Mouse (Mus musculus): Measurements from ENCODE around the gene Tns3.

The Tns3 gene

GRCm38 (mm10) chr11:8651448-8652035 lies 12.8 kb downstream of the Tns3 start:
- no peak for DNase-seq (ENCODE audit: low read depth, low spot score)

DNA sequence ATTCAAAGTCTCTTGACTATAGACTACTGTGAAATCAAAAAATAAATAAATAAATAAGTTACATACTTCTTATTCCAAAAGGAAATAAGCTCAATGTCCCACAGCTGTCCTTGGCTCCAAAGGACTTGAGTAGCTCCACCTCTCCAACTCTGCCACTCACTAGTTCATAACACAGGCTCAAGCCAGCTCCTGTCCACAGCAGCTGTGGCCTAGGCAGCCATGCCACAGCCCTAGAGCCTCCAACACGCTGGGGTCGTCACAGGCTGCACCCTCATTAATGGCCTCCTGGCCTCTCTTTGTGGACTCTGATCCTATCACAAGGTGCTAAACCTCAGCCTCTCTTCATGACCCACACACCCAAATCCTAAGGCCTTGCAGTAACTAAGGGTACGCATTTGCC lies 18.7 kb downstream of the Tns3 start:
- DNase-seq (ENCODE audit: low read depth, low spot score): no peak

DNA sequence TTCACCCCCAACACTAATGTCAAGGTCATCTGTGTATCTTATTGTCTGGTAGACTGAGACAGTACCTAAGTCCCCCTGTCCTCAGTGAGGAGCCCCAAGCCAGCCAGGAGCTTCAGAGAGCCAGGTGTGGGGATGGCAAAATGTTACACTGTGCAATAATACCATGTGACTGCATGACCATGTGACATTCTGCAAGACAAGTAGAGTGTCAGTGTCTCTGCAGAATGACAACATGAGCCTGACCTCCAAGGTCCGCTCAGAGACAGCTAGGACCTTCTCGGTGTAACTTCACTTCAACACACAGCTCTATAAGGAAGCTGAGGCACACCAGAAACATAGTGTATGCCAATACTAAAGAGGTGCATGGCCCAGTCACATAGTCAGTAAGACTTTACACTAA lies 20.1 kb downstream of the Tns3 start:
- no peak for DNase-seq (ENCODE audit: low read depth, low spot score)

DNA sequence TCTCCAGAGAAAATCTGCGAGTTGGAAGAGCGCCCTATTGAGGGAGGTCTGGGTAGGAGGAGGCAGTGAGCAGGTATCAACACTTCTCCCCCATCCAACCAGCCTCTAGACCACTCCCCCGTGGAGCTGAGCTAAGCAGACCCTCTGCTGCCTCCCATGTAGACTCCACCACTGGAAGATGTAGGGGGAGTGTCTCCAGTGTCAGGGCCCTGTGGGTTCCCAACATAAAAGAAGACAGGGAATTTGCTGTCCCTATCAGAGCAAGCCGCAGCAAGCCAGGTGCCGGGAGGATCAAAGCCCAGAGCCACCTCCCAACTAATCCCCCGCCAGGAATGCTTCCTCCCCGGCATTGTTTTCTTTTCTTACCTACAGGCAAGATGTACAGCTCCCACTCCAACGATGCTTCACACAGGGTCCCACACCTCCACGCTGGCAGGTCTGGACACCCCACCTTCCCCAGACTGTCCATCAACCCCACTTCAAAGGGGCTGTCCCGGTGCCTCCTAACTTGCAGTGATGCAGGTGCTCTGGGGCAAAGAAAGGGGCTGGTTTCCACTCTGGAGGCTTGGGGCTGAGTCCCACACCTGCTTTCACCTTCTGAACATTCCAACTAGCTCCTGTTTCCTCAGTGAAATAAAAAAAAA lies 22.6 kb downstream of the Tns3 start:
- no peak for DNase-seq (ENCODE audit: low read depth, low spot score)

- no peak for DNase-seq (ENCODE audit: low read depth, low spot score)
Measured at GRCm38 (mm10) chr11:8639726-8640125, 24.6 kb downstream of the Tns3 start.

DNA sequence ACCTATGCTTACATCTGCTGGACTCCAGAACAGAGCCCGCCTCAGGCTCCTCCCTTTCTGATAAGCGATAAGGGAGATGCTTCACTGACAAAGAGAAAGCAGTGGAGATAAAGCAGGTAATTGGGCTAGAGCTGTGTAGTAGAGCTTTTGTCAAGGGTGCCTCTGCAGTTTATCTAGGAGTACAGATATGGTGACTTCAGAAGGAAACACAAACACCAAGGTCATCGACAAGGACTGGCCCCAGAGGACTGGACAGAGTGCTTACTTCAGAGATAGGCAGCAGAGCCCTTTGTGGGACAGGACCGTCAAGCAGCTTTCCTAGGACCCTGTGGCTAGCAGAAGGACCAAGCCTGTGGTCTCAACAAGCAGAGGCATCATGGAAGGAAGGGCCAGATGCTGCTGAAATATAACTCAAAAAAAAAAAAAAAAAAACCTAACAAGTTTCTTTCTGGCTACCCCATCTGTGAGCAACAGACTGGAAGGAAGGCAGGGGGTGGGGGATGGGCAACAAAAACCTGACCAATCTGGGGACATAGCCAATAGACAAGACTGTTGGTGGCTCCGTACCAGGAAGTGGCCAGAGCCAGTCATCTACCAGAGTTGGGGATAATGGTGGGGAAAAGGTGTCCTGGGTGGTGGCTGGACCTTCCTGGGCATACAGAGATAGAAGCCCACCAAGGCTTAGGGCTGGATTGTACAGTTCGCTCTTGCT lies 25.2 kb downstream of the Tns3 start:
- DNase-seq (ENCODE audit: low read depth, low spot score): no peak

DNA sequence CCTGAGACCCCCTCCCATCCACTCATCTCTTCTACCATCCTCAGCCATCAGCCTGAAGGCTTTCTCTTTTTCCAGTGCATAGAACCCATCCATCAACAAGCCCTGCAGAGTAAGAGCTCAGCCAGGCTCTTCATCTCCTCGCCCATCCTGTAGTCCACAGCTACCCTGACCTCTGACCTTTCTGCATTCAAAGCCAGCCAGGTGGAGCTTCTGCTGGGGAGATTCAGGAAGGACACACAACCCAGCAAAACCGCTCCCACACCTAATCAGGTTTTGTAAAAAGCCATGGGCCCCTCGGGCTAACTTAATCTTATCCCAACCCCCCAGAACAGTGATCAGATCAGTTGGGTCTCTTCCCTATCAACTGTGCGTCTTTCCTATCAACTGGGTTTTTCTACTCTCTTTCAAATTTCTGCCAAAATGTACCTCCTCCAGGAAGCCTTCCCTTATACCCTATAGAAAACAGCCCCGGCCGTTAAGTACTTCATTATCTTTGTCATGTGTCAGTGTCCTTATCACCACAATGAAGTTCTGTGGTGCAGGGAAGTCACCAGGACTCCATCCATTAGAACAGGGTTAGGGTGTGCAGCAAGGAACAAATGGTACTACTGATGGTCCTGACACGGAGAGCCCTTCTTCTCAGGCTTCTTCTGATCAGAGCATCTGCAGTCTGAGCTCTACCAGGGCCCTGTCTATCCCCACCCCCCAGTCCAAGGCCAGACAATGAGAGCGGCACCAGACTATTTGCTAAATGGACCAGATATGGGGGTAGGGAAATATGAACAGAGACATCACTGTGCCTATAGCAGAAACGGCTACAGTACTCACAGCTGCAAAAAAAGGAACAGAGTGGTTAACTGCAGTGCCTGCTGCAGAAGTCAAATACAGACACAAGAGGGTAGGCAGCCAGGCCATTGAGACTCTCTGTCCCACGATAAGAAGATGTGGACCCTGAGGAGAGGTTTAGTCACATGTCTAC lies 26.6 kb downstream of the Tns3 start:
- no peak for DNase-seq (ENCODE audit: low read depth, low spot score)

DNA sequence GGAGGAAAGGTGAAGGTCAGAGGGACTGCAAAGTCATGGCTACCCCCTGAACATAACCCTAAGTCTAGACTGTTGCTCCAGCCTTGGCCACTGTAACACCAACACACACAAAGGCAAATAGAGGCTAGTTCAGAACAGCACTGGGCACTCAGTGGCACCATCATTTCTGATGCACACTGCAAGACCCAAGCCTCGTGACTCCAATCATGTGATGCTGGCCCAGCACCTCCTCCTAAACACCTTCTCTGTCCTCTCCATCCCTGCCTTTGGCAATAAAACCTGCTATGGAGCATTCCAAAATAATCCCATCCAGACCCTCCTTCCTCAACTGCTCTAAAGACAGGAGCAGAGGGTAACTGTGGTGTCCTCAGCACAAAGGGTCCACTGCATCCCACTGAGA lies 27.7 kb downstream of the Tns3 start:
- DNase-seq (ENCODE audit: low read depth, low spot score): no peak

- DNase-seq (ENCODE audit: low read depth, low spot score): no peak
Measured at GRCm38 (mm10) chr11:8635778-8636177, 28.6 kb downstream of the Tns3 start.

GRCm38 (mm10) chr11:8634728-8635410 lies 29.5 kb downstream of the Tns3 start:
- DNase-seq (ENCODE audit: low read depth, low spot score): no peak

DNA sequence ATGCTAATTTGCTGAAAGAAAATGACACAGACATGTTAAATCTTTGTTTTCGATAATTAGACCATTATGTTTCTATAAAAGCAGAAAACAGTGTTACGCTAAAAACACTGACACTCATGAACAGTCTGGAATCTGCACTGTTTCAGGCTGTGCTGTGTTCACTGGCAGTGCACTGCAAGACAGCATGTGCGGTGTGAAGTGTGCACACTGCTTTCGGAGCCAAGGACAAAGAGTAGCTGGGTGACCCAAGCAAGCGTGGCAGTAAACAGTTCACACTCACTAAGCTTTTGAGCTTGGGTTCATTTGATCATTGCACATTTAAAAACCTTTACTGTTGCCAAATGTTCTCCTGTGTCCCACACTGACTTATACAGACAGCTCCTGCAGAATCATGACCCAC lies 32.2 kb downstream of the Tns3 start:
- DNase-seq (ENCODE audit: low read depth, low spot score): no peak

DNA sequence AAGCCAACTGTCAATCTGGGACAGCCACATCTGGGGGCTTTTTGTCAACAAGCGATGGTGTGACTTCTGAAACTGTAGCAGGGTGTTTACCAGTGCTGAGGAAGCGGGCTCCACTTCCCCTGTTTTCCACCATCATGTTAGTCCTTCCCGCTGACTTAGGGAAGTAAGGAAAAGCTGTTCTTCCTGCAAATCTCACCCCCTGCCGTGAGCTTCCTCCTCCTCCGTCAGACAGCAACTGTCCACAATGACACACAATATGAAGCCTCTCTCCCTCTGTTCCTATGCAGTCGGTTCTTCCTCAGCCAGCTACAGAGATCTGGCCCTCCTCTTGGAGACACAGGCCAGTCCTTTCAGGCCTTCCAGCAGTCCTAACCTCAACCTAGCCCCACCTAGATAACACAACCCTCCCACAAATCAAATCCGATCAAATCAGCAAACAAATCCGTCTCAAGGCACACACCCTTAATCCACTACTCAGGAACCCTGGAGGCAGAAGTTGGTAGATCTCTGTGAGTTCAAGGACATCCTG lies 34.4 kb downstream of the Tns3 start:
- DNase-seq (ENCODE audit: low read depth, low spot score): no peak

GRCm38 (mm10) chr11:8629326-8629725 lies 35.0 kb downstream of the Tns3 start:
- DNase-seq (ENCODE audit: low read depth, low spot score): no peak

DNA sequence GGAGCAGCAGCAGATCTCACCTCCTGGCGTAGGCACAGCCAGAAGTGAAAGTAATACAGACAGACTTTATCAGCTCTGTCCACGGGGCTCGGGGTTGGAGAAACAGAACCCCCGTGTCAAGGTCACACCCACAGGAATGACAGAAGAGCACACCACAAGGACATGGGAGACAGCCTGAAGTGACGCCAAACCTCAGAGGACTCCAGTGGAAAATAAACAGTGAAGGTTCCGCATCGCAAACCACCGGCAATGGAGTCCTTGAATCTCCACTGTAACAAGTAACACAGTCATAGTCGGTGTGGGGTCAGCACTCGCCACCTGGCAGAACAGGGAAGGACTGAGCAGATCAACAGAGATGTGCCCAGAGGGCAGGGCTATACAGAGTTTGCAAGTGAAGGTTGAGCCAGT lies 35.5 kb downstream of the Tns3 start:
- DNase-seq (ENCODE audit: low read depth, low spot score): peak; percentile 4

- no peak for DNase-seq (ENCODE audit: low read depth, low spot score)
Measured at GRCm38 (mm10) chr11:8627156-8627555, 37.2 kb downstream of the Tns3 start.

- DNase-seq (ENCODE audit: low read depth, low spot score): no peak
Measured at GRCm38 (mm10) chr11:8626715-8627114, 37.6 kb downstream of the Tns3 start.

DNA sequence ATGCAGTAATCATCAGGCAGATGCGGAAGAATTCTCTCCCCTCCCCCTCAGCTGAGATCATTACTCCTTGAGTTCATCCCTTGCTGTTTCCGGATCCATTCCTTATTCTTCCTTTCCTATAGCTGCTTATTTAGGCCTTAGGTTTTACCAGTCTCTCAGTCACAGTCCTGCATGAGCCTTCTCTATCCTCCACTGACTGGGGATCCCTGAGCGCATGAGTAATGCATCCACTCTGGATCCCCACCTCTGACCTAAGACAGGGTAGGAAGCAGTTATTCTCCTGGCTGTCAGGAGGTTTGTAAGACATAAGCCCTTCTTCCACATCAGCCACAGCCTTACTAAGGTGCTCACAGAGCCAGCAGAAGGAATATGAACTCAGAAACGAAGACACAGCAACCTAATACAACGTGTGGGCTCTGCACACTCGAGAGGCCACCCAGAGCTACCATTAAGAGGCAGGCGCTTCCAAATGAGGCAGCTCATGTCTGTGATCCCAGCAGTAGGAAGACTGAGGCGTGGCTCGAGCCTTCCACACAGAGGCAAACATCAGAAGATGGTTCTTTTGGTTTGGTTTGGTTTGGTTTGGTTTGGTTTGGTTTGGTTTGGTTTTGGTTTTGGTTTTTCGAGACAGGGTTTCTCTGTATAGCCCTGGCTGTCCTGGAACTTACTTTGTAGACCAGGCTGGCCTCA lies 38.3 kb downstream of the Tns3 start:
- no peak for DNase-seq (ENCODE audit: low read depth, low spot score)

- no peak for DNase-seq (ENCODE audit: low read depth, low spot score)
Measured at GRCm38 (mm10) chr11:8625451-8625850, 38.9 kb downstream of the Tns3 start.

DNA sequence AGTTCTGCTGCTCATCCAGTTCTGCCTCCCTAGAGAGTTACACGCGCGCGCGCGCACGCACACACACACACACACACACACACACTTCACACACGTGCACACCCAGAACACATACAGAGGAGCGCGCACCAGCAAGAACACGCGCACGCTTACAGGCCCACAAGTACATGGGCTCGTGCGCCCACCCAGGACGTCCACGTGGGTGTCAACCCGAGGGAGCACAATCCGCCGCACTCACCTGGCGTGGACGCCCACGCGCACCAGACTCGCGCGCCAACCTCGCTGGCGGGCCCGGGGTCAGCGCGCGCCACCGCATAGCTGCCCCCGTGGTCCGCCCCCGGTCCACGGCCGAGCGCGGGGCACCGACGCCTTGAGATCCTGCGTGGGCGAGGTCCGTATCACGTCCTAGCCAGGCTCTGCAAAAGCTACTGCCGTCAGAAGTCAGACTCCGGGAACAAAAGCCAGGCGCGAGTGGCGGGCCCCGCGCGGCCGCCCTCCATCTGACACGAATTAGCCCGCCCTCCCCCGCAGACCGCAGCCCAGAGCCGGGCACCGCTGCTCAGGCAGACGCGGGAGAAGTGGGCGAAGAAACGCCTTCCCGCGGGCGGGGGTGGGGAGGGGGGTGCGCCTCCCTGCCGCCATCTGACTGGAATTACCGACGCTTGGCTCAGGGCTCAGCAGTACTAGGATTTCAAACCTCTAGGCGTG lies 40.0 kb downstream of the Tns3 start:
- DNase-seq (ENCODE audit: low read depth, low spot score): no peak

- no peak for DNase-seq (ENCODE audit: low read depth, low spot score)
Measured at GRCm38 (mm10) chr11:8623852-8624178, 40.5 kb downstream of the Tns3 start.

All from A20 (cell line).